Mouse (Mus musculus): ENCODE measurements around the gene Shisa4. TPM values are rescaled to one million over a fixed set of nuclear protein-coding genes. Genes with fewer than 3 reads are reported as not detected.
A peak's percentile ranks its signal among the peaks of the same experiment; 100 is the strongest.

Gene Shisa4
- polyA plus RNA-seq, 1 experiment: 92.0 TPM

DNA sequence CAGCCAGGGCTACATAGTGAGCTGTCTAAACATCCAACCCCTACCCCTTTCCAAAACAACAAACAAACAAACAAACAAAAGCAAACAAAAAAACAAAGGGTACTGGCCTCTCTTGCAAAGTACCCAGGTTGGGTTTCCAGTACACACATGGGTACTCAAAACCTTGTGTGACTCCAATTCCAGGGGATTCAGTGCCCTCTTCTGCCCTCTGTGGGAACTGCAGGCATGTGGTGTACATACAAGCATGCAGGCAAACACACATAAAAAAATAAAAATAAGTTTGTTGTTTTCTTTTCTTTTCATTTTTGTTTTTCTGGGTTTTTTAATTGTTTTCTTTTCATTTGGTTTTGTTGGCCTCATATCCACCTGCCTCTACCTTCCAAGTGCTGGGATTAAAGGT, 12.9 kb downstream of the Shisa4 start:
- Histone ChIP-seq H3K4me2 (ENCODE audit: low read depth) (no peak overlapping the region), H3K27me3 (ENCODE audit: control insufficient read depth, insufficient read depth, insufficient read length) (no peaks in the 10 kb centered on the region), H3K4me3 (no peak overlapping the region), H3ac (ENCODE audit: control insufficient read depth, insufficient read length) (no peak overlapping the region), H3K36me3 (ENCODE audit: control insufficient read depth, insufficient read depth) (no peaks in the 10 kb centered on the region), H3K79me2 (ENCODE audit: control insufficient read depth, insufficient read depth) (no peaks in the 10 kb centered on the region)
- TF ChIP-seq MAX (IDR thresholded peaks at IDR 0.05; ENCODE audit: low read depth): no peak
- no peak for TF ChIP-seq SRF (IDR thresholded peaks at IDR 0.05; ENCODE audit: control insufficient read depth, insufficient read length, low read depth)
- no peak for TF ChIP-seq USF1 (IDR thresholded peaks at IDR 0.05; ENCODE audit: low read depth)
- no peak for TF ChIP-seq MYOG (IDR thresholded peaks at IDR 0.05; ENCODE audit: control insufficient read depth in 1 of 3, insufficient read depth in 1 of 3, insufficient read length in 2 of 3, low read depth in 2 of 3)
- no peak for TF ChIP-seq POLR2A (IDR thresholded peaks at IDR 0.05; ENCODE audit: insufficient read length, low read depth)
- no peak for TF ChIP-seq TCF12 (IDR thresholded peaks at IDR 0.05; ENCODE audit: insufficient read depth, poor library complexity, severe bottlenecking)
- TF ChIP-seq E2F4 (IDR thresholded peaks at IDR 0.05; ENCODE audit: insufficient read depth): no peak
- TF ChIP-seq REST (IDR thresholded peaks at IDR 0.05; ENCODE audit: insufficient read depth, insufficient read length): no peak
- no peak for TF ChIP-seq TCF3 (IDR thresholded peaks at IDR 0.05; ENCODE audit: insufficient read length, low read depth)
- no peak for TF ChIP-seq POLR2AphosphoS2 (IDR thresholded peaks at IDR 0.05; ENCODE audit: insufficient read length, low read depth)

DNA sequence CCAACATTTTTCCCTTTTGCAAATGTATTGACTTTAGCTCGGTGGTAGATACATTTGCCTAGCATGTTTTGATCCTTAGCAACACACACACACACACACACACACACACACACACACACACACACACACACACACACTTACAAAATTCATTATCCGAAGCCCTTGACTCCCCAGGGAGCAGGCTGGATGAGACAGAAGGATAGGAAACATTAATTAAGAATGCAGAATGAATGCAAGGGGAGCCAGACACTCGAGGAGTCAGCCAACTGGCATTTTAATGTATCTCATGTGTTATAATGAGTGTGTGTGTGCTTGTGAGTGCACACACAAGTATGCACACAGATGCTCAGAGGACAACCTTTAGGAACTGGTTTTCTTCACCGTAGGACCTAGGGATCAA, 13.5 kb downstream of the Shisa4 start:
- TF ChIP-seq MYOD1 (IDR thresholded peaks at IDR 0.05; ENCODE audit: control insufficient read depth in 1 of 3, insufficient read length in 2 of 3, low read depth in 2 of 3): no peak
- no peak for TF ChIP-seq MYOG (IDR thresholded peaks at IDR 0.05; ENCODE audit: control insufficient read depth in 1 of 3, insufficient read depth in 1 of 3, insufficient read length in 2 of 3, low read depth in 2 of 3)
- TF ChIP-seq REST (IDR thresholded peaks at IDR 0.05; ENCODE audit: insufficient read depth, insufficient read length): no peak
- TF ChIP-seq E2F4 (IDR thresholded peaks at IDR 0.05; ENCODE audit: insufficient read depth): no peak
- no peak for TF ChIP-seq USF1 (IDR thresholded peaks at IDR 0.05; ENCODE audit: low read depth)
- no peak for TF ChIP-seq POLR2A (IDR thresholded peaks at IDR 0.05; ENCODE audit: insufficient read length, low read depth)
- no peak overlapping the region for H3K4me3 ChIP-seq

DNA sequence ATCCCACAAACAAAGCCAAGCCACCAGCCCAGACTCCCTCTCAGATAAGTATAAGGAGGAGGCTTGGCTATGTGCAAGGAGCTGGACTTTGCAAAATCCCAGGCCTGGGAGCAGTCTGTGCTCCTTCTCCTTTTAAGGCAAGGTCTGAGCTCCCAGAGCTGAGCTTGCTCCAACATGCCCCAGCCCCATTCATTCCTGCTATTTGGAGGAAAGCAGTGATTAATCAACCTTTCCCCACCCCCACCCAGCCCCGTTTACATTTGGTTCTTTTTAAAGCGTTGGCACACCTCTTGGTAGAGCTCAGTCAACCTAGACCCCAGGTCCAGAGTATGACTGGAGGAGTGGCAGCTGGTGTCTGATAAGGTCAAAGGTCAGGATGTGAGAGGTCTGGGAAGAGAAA, 16.0 kb downstream of the Shisa4 start:
- Histone ChIP-seq H3K36me3 (ENCODE audit: control insufficient read depth, insufficient read depth) (no peaks in the 10 kb centered on the region), H3K4me2 (ENCODE audit: low read depth) (no peak overlapping the region), H3ac (ENCODE audit: control insufficient read depth, insufficient read length) (no peak overlapping the region), H3K79me2 (ENCODE audit: control insufficient read depth, insufficient read depth) (no peaks in the 10 kb centered on the region), H3K4me3 (no peak overlapping the region), H3K27me3 (ENCODE audit: control insufficient read depth, insufficient read depth, insufficient read length) (no peaks in the 10 kb centered on the region)
- TF ChIP-seq MAX (IDR thresholded peaks at IDR 0.05; ENCODE audit: low read depth): no peak
- peak; percentile 72 for TF ChIP-seq SRF (IDR thresholded peaks at IDR 0.05; ENCODE audit: control insufficient read depth, insufficient read length, low read depth)

More for the DNA sequence above, 13.5 kb downstream of the Shisa4 start:
- no peak overlapping the region for H3ac ChIP-seq (ENCODE audit: control insufficient read depth, insufficient read length)
- no peaks in the 10 kb centered on the region for H3K79me2 ChIP-seq (ENCODE audit: control insufficient read depth, insufficient read depth)
- H3K27me3 ChIP-seq (ENCODE audit: control insufficient read depth, insufficient read depth, insufficient read length): no peaks in the 10 kb centered on the region
- H3K4me2 ChIP-seq (ENCODE audit: low read depth): no peak overlapping the region
- H3K36me3 ChIP-seq (ENCODE audit: control insufficient read depth, insufficient read depth): no peaks in the 10 kb centered on the region

DNA sequence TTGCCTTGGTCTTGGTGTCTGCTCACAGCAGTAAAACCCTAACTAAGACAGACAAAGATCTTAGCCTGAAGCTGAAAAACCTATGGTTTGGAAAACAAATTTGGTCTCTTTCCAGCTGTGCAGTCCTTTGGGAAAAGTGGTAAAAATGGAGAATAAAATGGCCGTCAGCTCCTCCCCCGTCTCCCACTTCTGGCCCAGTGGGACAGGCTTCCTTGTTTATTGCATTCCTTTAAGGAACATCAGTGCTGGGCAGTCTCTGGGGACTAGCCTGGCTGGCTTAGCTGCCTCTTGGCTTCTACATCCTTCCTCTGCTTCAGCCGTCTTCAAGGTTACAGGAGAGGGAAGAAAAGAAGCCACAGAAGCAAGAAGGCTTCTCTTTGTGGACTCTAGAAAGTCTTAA, 23.1 kb downstream of the Shisa4 start:
- no peak overlapping the region for H3ac ChIP-seq (ENCODE audit: control insufficient read depth, insufficient read length)
- TF ChIP-seq E2F4 (IDR thresholded peaks at IDR 0.05; ENCODE audit: insufficient read depth) (no peak), POLR2A (IDR thresholded peaks at IDR 0.05; ENCODE audit: insufficient read length, low read depth) (no peak), TCF3 (IDR thresholded peaks at IDR 0.05; ENCODE audit: insufficient read length, low read depth) (no peak), MYOG (IDR thresholded peaks at IDR 0.05; ENCODE audit: control insufficient read depth in 1 of 3, insufficient read depth in 1 of 3, insufficient read length in 2 of 3, low read depth in 2 of 3) (no peak), MYOD1 (IDR thresholded peaks at IDR 0.05; ENCODE audit: control insufficient read depth in 1 of 3, insufficient read length in 2 of 3, low read depth in 2 of 3) (no peak), CEBPB (IDR thresholded peaks at IDR 0.05; ENCODE audit: insufficient read depth, poor library complexity, severe bottlenecking) (no peak), TCF12 (IDR thresholded peaks at IDR 0.05; ENCODE audit: insufficient read depth, poor library complexity, severe bottlenecking) (no peak), SRF (IDR thresholded peaks at IDR 0.05; ENCODE audit: control insufficient read depth, insufficient read length, low read depth) (no peak), MAX (IDR thresholded peaks at IDR 0.05; ENCODE audit: low read depth) (no peak), USF1 (IDR thresholded peaks at IDR 0.05; ENCODE audit: low read depth) (no peak), REST (IDR thresholded peaks at IDR 0.05; ENCODE audit: insufficient read depth, insufficient read length) (no peak), POLR2AphosphoS2 (IDR thresholded peaks at IDR 0.05; ENCODE audit: insufficient read length, low read depth) (no peak)
- no peaks in the 10 kb centered on the region for H3K36me3 ChIP-seq (ENCODE audit: control insufficient read depth, insufficient read depth)
- H3K4me3 ChIP-seq: no peak overlapping the region
- H3K4me2 ChIP-seq (ENCODE audit: low read depth): no peak overlapping the region
- no peaks in the 10 kb centered on the region for H3K27me3 ChIP-seq (ENCODE audit: control insufficient read depth, insufficient read depth, insufficient read length)
- H3K79me2 ChIP-seq (ENCODE audit: control insufficient read depth, insufficient read depth): no peaks in the 10 kb centered on the region

DNA sequence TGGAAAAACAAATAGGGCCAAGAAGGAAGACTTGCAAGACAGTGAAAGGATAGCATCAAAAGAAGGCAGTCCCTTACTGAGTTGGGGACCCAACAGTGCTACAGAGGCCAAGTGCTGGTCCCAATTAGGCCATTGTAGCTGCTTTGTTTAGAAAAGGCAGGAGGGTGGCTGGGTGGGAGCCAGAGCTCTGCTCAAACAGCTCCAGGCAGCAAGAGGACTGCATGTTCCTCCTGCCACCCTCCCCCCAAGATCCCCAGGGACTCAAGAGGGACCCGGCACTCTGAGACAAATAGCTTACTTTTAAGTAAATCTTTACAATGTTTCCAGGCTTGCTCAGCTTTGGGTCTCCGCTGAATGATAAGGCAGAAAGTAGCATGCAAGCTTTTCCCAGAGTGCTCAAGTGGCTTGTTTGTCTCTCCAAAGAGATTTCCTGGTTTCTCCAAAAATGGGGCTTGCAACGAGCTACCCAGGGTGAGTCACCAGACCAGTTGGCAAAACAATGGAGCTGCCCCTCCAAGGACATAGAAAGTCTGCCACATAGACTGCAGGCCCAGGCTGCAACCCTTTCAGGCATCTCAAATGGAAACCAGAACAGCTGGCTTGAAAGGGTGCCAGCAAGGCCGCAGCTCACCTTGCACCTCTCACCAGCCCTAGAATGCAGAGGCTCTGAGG, 27.4 kb downstream of the Shisa4 start:
- Histone ChIP-seq H3K27me3 (ENCODE audit: control insufficient read depth, insufficient read depth, insufficient read length) (no peaks in the 10 kb centered on the region), H3K4me3 (no peak overlapping the region), H3K79me2 (ENCODE audit: control insufficient read depth, insufficient read depth) (no peaks in the 10 kb centered on the region), H3K36me3 (ENCODE audit: control insufficient read depth, insufficient read depth) (no peaks in the 10 kb centered on the region), H3K4me2 (ENCODE audit: low read depth) (peak overlapping the region; percentile 76), H3ac (ENCODE audit: control insufficient read depth, insufficient read length) (no peak overlapping the region)
- TF ChIP-seq SRF (IDR thresholded peaks at IDR 0.05; ENCODE audit: control insufficient read depth, insufficient read length, low read depth) (peak; percentile 56), POLR2A (IDR thresholded peaks at IDR 0.05; ENCODE audit: insufficient read length, low read depth) (no peak), MYOG (IDR thresholded peaks at IDR 0.05; ENCODE audit: control insufficient read depth in 1 of 3, insufficient read depth in 1 of 3, insufficient read length in 2 of 3, low read depth in 2 of 3) (peak in 2 of 3 experiments; percentile 8 to 65), MYOD1 (IDR thresholded peaks at IDR 0.05; ENCODE audit: control insufficient read depth in 1 of 3, insufficient read length in 2 of 3, low read depth in 2 of 3) (peak in 2 of 3 experiments; percentile 46 to 51)
